Mouse (Mus musculus): Measurements from ENCODE around the gene Slc25a51. TPM values are rescaled to one million over a fixed set of nuclear protein-coding genes. Genes with fewer than 3 reads are reported as not detected.

Slc25a51 gene
- total RNA-seq, 2 experiments from 2014 or later = 132 to 179 TPM

Small RNA genes lying within 50 kb of the gene (microRNA-seq; reads per million reads assigned to microRNA genes)
- gene Gm25692 = 0 reads per million in 2 experiments

Other genes starting within 250 kb of the Slc25a51 start
- gene Frmpd1, start 223.9 kb downstream of the Slc25a51 start, total RNA-seq (2021) = under 1 TPM; 0.42 to 0.69 TPM
- gene Trmt10b, start 111.6 kb downstream of the Slc25a51 start, total RNA-seq (2021) = 1 to 10 TPM; 4.9 to 6.1 TPM
- 10 to 100 TPM; 19.8 to 21.0 TPM for gene Dcaf10, start 66.7 kb downstream of the Slc25a51 start, total RNA-seq (2021)
- 10 to 100 TPM; 11.2 to 16.9 TPM for gene Exosc3, start 66.0 kb downstream of the Slc25a51 start, total RNA-seq (2021)
- gene Shb, start 123.7 kb upstream of the Slc25a51 start, total RNA-seq (2021) = 10 to 100 TPM; 67.9 to 71.6 TPM